Mouse (Mus musculus) fibroblast of lung, adult 2 months (primary cell): ENCODE measurements at regions not wholly inside any gene's neighbourhood (a gene's known extent, or its start where the extent isn't known, plus 50 kb on each side); places are given as distances from the start of the nearest gene placed in this dataset.
"Not testable (repeated sequence)": the region's sequence is repeated elsewhere in the genome, so short reads cannot be mapped to it uniquely, and the experiment has no call there.

Experiments
- DNase-seq: peaks from one replicate; pipeline ENCODE4 v3.0.0-alpha.2; 2011; ENCODE audit warnings: low read depth

GRCm38 (mm10) chr12:119102106-119102505 is 135.9 kb upstream of the Abcb5 start:
- DNase-seq = not testable (repeated sequence)

DNA sequence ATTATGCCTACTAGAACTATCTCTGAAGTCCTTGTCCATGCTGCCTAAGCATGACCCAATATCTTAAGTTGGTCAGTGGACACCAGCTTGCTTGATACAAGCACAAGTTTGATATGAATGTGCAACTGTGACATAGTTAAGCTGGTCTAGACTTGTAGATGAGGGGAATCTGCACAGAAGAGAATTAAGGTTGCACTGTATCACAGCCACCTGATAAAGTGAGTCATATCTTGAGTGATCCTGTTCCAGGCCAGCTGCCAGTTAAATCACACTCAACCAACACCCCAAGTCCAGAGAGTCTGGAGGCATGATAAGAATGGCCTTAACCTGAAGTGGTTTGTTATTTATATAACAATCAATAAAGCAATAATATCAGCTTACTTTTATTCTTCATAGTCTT is 133.5 kb upstream of the Abcb5 start:
- no peak for DNase-seq

GRCm38 (mm10) chr12:119097814-119098213 is 131.6 kb upstream of the Abcb5 start:
- no peak for DNase-seq

- DNase-seq = no peak
Observed at GRCm38 (mm10) chr12:119094314-119094713, 128.1 kb upstream of the Abcb5 start.

- DNase-seq = no peak
Observed at GRCm38 (mm10) chr12:119093402-119093801, 127.2 kb upstream of the Abcb5 start.

DNA sequence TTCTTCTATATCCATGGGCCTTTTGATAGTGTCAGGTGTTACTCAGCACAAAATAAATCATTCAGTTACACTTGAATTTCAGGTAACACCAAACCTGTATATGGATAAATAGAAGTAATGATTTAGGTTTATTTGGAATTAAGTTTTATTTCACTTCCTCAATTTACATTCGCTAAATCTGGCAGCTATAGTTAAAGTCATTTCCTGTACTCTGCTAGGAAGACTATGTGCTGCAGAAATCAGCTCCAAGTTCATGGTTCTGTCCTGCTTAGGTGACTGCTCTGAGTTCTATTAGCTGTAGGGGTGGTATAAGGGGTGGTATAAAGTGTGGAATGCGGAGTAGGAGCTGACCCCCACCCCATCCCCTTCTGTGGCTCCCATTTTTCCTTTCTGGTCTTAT is 123.1 kb upstream of the Abcb5 start:
- no peak for DNase-seq

GRCm38 (mm10) chr12:119088666-119089065 is 122.4 kb upstream of the Abcb5 start:
- no peak for DNase-seq

DNA sequence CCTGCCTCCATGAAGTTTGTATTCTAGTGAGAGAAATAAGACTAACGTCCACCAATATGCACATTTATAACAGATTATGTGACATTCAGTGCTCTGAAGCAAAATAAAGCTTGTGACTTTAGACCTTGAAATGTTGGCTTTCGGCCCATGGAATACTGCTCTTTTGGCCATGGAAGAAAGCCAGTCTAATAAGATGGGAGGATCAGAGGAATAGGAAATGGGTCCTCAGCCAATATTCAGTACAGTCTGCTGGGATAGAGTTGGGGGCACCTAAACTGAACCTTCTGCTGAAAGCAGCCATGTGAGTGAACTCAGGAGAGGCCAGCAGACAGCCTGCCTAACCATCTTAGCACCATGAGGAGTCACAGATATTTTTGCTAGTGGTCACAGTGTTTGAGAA is 118.6 kb upstream of the Abcb5 start:
- DNase-seq = no peak

GRCm38 (mm10) chr12:119082781-119083180 is 116.6 kb upstream of the Abcb5 start:
- no peak for DNase-seq

DNA sequence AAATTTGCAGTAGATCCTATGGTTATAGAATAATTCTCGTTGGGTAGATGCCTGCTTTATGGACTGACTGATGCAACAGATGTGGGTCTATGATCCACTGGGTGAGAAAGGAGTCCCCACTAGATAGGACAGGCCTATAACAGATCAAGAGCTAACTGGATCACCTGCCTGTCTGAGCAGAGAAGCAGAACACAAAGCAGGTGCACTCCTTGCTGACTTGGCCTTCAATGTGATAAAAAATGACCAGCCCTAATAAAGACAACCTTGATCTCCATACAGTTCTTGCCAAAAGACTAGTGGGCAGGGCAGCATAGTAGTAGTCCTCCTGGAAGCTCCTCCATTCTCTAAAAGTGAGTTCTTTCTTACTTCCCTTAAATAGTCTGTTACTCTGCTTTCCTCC is 109.6 kb upstream of the Abcb5 start:
- no peak for DNase-seq

DNA sequence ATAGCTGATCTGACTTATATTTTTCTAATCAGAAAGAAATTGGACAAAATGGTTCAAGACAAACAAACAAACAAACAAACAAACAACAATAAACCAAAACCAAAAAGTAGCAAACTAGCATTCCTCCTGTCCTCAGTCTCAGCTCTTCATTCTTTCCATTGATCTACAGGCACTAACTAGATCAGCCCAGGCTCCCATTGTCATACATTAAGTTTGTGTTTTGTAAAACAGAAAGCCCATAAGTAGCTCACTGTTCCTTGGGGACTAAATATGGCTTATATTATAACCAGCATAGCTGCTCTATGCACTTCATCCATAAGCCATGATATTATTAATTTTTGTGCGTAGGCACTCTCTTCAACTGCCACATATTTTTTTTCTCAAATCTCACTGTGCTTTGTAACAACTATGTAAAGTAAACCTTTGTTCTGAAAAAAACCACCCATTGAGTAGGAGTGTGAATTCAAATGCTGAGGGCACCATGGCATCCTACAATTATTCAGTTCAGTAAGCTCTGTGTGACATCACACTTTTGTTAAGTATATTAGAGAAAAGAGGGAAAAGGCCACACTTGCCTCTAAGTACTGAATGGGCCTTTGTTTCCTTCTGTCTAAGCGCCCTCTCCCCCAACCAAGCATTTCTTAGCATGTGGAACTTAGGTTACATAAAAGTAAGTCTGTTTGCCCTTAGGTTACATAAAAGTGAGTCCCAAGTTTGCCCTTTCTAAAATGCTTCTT is 108.7 kb upstream of the Abcb5 start:
- no peak for DNase-seq

GRCm38 (mm10) chr12:119074147-119074546 is 107.9 kb upstream of the Abcb5 start:
- DNase-seq = no peak

GRCm38 (mm10) chr12:119070963-119071362 is 104.7 kb upstream of the Abcb5 start:
- no peak for DNase-seq

GRCm38 (mm10) chr12:119070446-119070845 is 104.2 kb upstream of the Abcb5 start:
- peak; percentile 9 for DNase-seq

- DNase-seq = no peak
Observed at GRCm38 (mm10) chr12:119069747-119070146, 103.5 kb upstream of the Abcb5 start.

DNA sequence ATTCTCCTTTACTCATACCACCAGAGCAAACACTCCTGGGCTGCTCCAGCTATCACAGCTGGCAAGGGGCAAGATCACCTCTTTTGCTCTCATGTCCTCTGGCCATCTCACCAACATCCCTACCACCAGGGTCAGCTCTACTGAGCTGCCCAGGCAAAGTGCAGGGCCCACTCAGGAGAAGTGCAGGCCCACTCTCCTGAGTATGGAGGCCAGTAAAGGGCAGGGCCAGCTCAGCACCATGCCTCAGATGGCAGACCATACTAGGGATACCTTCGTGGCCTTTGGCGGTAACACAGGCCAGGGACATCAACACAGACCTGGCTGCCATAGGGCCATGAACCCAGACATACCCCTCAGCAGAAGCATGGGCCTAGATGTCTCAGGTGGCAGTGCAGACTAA is 101.9 kb upstream of the Abcb5 start:
- no peak for DNase-seq

- DNase-seq = no peak
Observed at GRCm38 (mm10) chr12:119062931-119063330, 96.7 kb upstream of the Abcb5 start.

DNA sequence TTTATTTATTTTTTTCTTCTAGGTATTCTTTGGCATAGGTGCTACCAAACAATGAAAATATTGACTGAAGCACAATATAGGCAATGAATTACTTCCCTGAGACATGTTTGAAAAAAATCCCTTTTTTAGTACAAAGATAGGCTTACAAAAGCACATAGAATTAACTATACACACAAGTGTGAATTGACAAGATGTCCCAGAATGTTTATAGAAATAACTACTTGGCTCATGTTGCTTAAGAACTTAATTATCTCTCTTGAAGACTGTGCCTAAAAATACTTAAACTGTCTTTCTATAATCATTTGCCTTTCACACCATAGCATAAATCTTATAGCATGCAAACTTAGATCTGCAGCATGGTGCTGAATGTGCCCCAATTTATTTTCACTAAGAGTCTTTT is 96.3 kb upstream of the Abcb5 start:
- DNase-seq = no peak

GRCm38 (mm10) chr12:119054560-119054959 is 88.3 kb upstream of the Abcb5 start:
- peak; percentile 10 for DNase-seq

DNA sequence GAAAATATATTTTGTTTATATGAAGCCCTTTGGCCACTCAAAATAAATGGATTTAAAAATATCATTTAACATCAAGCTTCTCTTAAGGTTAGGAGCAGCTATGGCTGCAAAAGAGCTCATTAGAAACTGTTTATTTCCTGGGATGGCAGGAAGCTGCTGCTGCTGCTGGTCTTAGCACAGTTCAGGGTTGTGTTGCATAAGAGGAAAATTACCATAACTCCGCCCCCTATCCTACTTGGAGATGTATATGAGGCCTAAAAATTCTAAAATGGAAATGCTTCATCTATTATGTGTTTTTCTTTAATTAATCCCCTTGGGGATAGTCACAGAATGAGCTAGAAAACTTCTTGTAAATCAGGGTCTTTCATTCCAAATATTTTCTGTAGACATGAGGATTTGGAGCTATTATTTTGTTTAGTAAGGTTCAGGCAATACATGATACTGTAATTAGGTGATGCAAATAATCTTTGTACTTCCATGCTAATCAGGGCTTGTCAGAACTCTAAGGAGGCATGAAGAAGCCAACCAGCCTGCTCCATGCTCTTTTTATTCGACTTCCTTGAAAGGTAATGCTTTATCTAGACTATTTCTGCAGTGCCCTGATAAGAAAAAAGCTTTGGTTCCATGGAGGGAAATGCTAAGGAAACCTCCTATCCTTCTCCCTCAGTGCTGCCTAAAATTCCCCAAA is 85.6 kb upstream of the Abcb5 start:
- DNase-seq = no peak

DNA sequence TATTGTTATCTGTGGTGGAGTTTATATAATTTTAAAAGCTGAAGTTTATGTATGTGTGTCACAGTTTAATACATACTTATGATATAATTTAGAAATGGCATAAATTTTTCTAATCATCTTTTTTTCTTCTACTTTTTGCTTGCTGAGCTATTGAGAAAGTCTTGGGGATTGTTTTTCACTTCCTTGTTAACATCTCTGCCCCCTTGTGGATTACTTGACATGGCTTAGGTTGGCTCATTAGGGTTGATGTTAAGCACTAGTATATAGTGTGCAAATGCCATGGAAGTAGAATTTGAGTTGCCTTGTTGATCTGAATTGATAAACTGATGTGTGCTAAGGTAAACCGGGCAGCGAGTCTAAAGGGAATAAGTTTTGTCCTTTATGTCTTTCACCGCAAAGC is 72.1 kb upstream of the Abcb5 start:
- no peak for DNase-seq

GRCm38 (mm10) chr12:119034828-119035227 is 68.6 kb upstream of the Abcb5 start:
- no peak for DNase-seq

GRCm38 (mm10) chr12:119028711-119029110 is 62.5 kb upstream of the Abcb5 start:
- DNase-seq = no peak

DNA sequence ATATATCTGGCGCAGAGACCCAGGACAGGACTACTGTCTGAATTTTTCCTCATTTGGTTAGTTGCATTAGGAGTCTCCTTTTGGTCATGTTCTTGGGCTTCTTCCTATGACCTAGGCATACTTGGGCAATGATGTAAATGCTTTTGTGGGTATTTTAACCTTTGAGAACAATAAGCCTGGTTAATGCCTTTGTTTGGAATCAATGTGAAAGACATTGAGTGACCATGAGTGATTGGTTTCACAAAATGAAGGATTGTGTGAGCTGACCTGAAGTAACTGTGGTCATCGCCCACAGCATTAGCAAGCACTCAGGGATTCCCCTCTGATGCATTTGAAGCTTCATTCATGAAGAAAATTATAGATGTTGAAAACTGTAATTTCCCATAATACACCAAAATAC is 61.9 kb upstream of the Abcb5 start:
- DNase-seq = no peak
